Mouse (Mus musculus): ENCODE results near the gene Rptor.
"Not testable (repeated sequence)": the region's sequence is repeated elsewhere in the genome, so short reads cannot be mapped to it uniquely, and the experiment has no call there.

Gene Rptor

DNA sequence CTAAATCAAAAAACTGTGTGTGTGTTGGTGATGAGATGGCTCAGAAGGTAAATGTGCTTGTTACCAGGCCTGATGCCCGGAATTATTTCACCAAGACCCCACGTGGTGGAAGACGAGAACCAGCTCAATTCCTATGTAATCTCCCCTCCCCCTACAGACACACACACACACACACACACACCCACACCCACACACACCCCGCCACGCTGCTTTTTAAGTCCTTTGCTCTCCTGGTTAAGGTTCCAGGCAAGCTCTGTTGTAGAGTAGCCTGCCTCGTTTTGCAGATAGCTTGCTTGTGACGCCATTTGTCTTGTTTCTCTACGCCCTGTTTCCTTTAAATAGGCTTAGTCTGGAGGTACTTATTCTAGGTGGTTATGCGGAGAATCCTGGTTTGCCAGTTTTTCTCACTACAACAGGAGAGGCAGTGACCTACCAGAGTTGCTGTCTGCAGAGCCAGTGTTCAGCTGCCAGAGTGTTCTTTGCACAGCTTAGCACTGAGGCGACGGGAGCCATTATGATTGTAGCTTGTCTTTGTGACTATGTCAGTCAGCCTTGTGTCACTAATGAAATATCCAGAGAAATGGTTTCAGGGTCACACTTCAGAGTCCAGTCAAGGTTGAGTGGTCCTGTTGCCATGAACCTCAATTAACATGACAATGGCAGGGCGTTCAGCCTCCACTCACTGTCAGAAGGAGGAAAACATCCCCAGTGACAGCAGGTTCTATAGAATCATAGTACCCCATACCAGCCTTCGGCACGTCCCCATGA is 42.1 kb downstream of the Rptor start:
- DNase-seq (ENCODE audit: inconsistent age in 2 of 2, low spot score in 1 of 2): peak in 1 of 2 experiments; percentile 65

GRCm38 (mm10) chr11:119650456-119650855 is 47.8 kb downstream of the Rptor start:
- no peak for DNase-seq (ENCODE audit: inconsistent age in 2 of 2, low spot score in 1 of 2)

GRCm38 (mm10) chr11:119653336-119653735 is 50.6 kb downstream of the Rptor start:
- DNase-seq (ENCODE audit: inconsistent age in 2 of 2, low spot score in 1 of 2): peak; percentile 62 to 82

GRCm38 (mm10) chr11:119657534-119657933 is 54.8 kb downstream of the Rptor start:
- DNase-seq (ENCODE audit: inconsistent age in 2 of 2, low spot score in 1 of 2): peak; percentile 29 to 64

- DNase-seq (ENCODE audit: inconsistent age in 2 of 2, low spot score in 1 of 2): no peak
These were observed 56.6 kb downstream of the Rptor start for GRCm38 (mm10) chr11:119659296-119659695.

- DNase-seq (ENCODE audit: inconsistent age in 2 of 2, low spot score in 1 of 2): not testable (repeated sequence)
These were observed 58.8 kb downstream of the Rptor start for GRCm38 (mm10) chr11:119661479-119661878.

- peak; percentile 82 to 88 for DNase-seq (ENCODE audit: inconsistent age in 2 of 2, low spot score in 1 of 2)
These were observed 61.2 kb downstream of the Rptor start for GRCm38 (mm10) chr11:119663876-119664275.

- no peak for DNase-seq (ENCODE audit: inconsistent age in 2 of 2, low spot score in 1 of 2)
These were observed 62.1 kb downstream of the Rptor start for GRCm38 (mm10) chr11:119664678-119665307.

GRCm38 (mm10) chr11:119665308-119665702 is 62.6 kb downstream of the Rptor start:
- no peak for DNase-seq (ENCODE audit: inconsistent age in 2 of 2, low spot score in 1 of 2)

- DNase-seq (ENCODE audit: inconsistent age in 2 of 2, low spot score in 1 of 2): no peak
These were observed 63.9 kb downstream of the Rptor start for GRCm38 (mm10) chr11:119666567-119667108.

- no peak for DNase-seq (ENCODE audit: inconsistent age in 2 of 2, low spot score in 1 of 2)
These were observed 68.3 kb downstream of the Rptor start for GRCm38 (mm10) chr11:119670690-119671666.

- no peak for DNase-seq (ENCODE audit: inconsistent age in 2 of 2, low spot score in 1 of 2)
These were observed 69.3 kb downstream of the Rptor start for GRCm38 (mm10) chr11:119672041-119672440.

DNA sequence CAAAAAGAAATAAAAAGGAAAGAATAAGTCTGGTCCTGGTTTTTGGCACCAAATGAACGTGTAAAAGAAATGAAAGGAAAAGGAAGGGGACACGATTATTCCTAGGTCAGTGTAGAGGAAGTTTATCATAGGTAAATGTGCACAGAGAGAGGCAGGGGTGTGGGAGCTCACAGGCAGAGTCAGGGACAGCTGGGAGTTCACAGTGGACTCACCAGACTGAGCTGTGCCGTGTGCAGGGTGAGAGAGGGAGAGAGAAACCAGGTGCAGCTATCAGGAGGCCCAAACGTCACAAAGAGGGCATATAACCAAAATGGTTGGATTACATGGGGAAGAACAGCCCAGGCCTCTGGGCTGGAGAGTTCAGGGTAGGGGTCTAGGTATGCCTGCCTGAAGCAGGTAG is 70.1 kb downstream of the Rptor start:
- DNase-seq (ENCODE audit: inconsistent age in 2 of 2, low spot score in 1 of 2): no peak

GRCm38 (mm10) chr11:119674835-119675234 is 72.1 kb downstream of the Rptor start:
- no peak for DNase-seq (ENCODE audit: inconsistent age in 2 of 2, low spot score in 1 of 2)

- no peak for DNase-seq (ENCODE audit: inconsistent age in 2 of 2, low spot score in 1 of 2)
These were observed 72.8 kb downstream of the Rptor start for GRCm38 (mm10) chr11:119675546-119675945.

DNA sequence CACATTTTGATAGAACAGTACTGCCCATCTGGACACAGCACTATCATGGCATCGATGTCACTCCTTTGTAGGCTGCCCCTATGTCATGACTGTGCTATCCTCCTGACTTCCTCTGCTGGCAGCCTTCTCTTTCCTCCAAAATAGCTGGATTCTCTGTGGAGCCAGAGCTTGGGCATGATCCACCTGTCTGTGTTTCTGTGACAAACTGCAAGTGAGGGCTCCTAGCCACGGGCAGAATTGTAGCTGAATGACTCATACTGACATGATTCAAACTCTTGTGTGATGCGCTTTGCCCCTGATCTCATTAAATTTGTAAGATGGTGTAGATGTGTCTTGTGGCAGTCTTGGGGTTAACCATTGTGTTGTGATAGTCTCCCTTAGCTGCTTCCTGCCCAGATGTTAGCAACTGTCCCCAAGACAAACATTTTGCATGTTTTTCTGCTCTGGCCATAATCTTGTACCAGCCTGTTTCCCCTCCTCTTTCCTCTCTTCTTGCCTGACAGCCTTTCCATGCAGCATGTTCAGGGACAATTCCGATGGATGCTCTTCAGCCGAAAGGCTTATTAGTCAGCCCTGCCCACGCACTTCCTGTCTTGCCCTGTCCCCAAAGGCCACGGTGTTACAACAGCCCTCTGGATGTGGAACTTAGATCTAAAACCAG is 74.2 kb downstream of the Rptor start:
- peak; percentile 75 to 90 for DNase-seq (ENCODE audit: inconsistent age in 2 of 2, low spot score in 1 of 2)

- DNase-seq (ENCODE audit: inconsistent age in 2 of 2, low spot score in 1 of 2): no peak
These were observed 75.7 kb downstream of the Rptor start for GRCm38 (mm10) chr11:119678427-119678826.

- no peak for DNase-seq (ENCODE audit: inconsistent age in 2 of 2, low spot score in 1 of 2)
These were observed 78.0 kb downstream of the Rptor start for GRCm38 (mm10) chr11:119680735-119681134.

- DNase-seq (ENCODE audit: inconsistent age in 2 of 2, low spot score in 1 of 2): no peak
These were observed 79.6 kb downstream of the Rptor start for GRCm38 (mm10) chr11:119682285-119682684.

GRCm38 (mm10) chr11:119683796-119684195 is 81.1 kb downstream of the Rptor start:
- DNase-seq (ENCODE audit: inconsistent age in 2 of 2, low spot score in 1 of 2): peak; percentile 64 to 85
